11 mouse cellular contexts compared by ENCODE assay signal in genomic region chr4:124644974-124645433, GRCm38 (mm10). TPM values are rescaled to one million over a fixed set of nuclear protein-coding genes. Genes with fewer than 3 reads are reported as not detected.
DNase-seq lines count a peak whose midpoint lies in the region; ATAC-seq lines count a peak whose summit lies in the region.
"Had no signal": no experiment of that assay in that cellular context is flagged by ENCODE, and none has a peak within 500 bp of the region (broad histone marks: within the 10 kb centered on the region; RNA-seq: fewer than 3 reads in every experiment).

No protein-coding gene starts in this region.

- H3K4me3 ChIP-seq in liver, embryonic 12.5 days, result no peak overlapping the region

- peaks cover 84% of the 10 kb centered on the region for H3K27me3 ChIP-seq in liver, embryonic 12.5 days (replicated peaks)

- peak overlapping the region; percentile 39; the same call in 1 of the 2 replicates for H3K9ac ChIP-seq in liver, embryonic 12.5 days

- H3K4me2 ChIP-seq in liver, embryonic 12.5 days, result peak overlapping the region; percentile 42

- no peaks in the 10 kb centered on the region for H3K9me3 ChIP-seq in liver, embryonic 12.5 days (replicated peaks)

- DNase-seq in adrenal gland, postnatal 14 days, result peak; percentile 10
- no peak for DNase-seq in adrenal gland, adult 8-10 months
- peak; percentile 46 for DNase-seq in 416B (ENCODE audit: low read depth)
- DNase-seq in cerebellum, adult 18-20 months, result no peak
- DNase-seq in thymus, postnatal 36 days, result no peak
- no peak for DNase-seq in ovary, postnatal 36 days (ENCODE audit: low spot score)
- DNase-seq: cerebellum, postnatal 36 days; gastrocnemius, postnatal 10 days; spleen, adult 18-20 months had no signal

- 0% methylated on average over 3 of the region's 3 CpGs for WGBS in liver, embryonic 12.5 days (ENCODE audit: insufficient replicate concordance)

- peaks cover 34% of the 10 kb centered on the region for H3K4me1 ChIP-seq in liver, embryonic 12.5 days

- H3K36me3 ChIP-seq in liver, embryonic 12.5 days, result no peaks in the 10 kb centered on the region

- peak overlapping the region; percentile 57; the same call in 1 of the 2 replicates for H3K27ac ChIP-seq in liver, embryonic 12.5 days

- ATAC-seq in common myeloid progenitor, adult 5-6 weeks (replicated peaks; ENCODE audit: low read depth, poor library complexity, severe bottlenecking), result peak; percentile 72
- peak; percentile 98 for ATAC-seq in liver, embryonic 12.5 days

RNA-seq across cellular contexts. Expression of gene Pou3f1, which starts 11.6 kb away (rescaled TPM):
- total RNA-seq in adrenal gland, postnatal 14 days (2021), result 0.11 and 0.19 TPM in 2 replicates
- total RNA-seq in adrenal gland, adult 8-10 months (2022), result under 1 TPM; 0.06 to 0.15 (median 0.11) TPM
- not detected in 2 replicates for total RNA-seq in common myeloid progenitor, adult 5-6 weeks (2017)
- polyA plus RNA-seq in liver, embryonic 12.5 days (2016; fragmentation: Nextera tagmentation; extraction: Ambion mirVana), result 0.02 and 0.22 TPM in 2 replicates

RNA-seq across cellular contexts. Expression of gene 3100002H09Rik, which starts 34.4 kb away (rescaled TPM):
- not detected in 2 replicates for total RNA-seq in adrenal gland, postnatal 14 days (2021)
- not detected for total RNA-seq in adrenal gland, adult 8-10 months (2022)
- not detected in 2 replicates for total RNA-seq in common myeloid progenitor, adult 5-6 weeks (2017)
- polyA plus RNA-seq in liver, embryonic 12.5 days (2016; fragmentation: Nextera tagmentation; extraction: Ambion mirVana), result not detected in 2 replicates
- total RNA-seq: gastrocnemius, postnatal 10 days had no signal

RNA-seq across cellular contexts. Expression of gene Utp11, which starts 48.4 kb away (rescaled TPM):
- 34.1 and 37.3 TPM in 2 replicates for total RNA-seq in adrenal gland, postnatal 14 days (2021)
- total RNA-seq in adrenal gland, adult 8-10 months (2022), result 10 to 100 TPM; 31.2 to 40.7 (median 34.4) TPM
- total RNA-seq in common myeloid progenitor, adult 5-6 weeks (2017), result 86.8 and 98.8 TPM in 2 replicates
- polyA plus RNA-seq in liver, embryonic 12.5 days (2016; fragmentation: Nextera tagmentation; extraction: Ambion mirVana), result 51.4 and 51.5 TPM in 2 replicates

RNA-seq across cellular contexts. Expression of gene Fhl3, which starts 55.5 kb away (rescaled TPM):
- total RNA-seq in adrenal gland, postnatal 14 days (2021), result 7.3 and 8.5 TPM in 2 replicates
- 10 to 100 TPM in 2 of 4 experiments, 1 to 10 TPM in 2; 5.5 to 12.8 (median 8.9) TPM for total RNA-seq in adrenal gland, adult 8-10 months (2022)
- total RNA-seq in common myeloid progenitor, adult 5-6 weeks (2017), result 4.1 and 5.3 TPM in 2 replicates
- polyA plus RNA-seq in liver, embryonic 12.5 days (2016; fragmentation: Nextera tagmentation; extraction: Ambion mirVana), result 3.5 and 3.7 TPM in 2 replicates

Comparison
In these comparisons a context has a peak if more than half of its experiments do, and no peak if none do; other contexts are left out.
1. DNase-seq: peak in adrenal gland, postnatal 14 days (single experiment) and 416B (single experiment); none in adrenal gland, adult 8-10 months (single experiment), cerebellum, adult 18-20 months (0 of 2), thymus, postnatal 36 days (0 of 2) and ovary, postnatal 36 days (single experiment).